Mouse (Mus musculus) limb, embryonic 10.5 days (tissue): Measurements from ENCODE around the gene Polm. TPM values are rescaled to one million over a fixed set of nuclear protein-coding genes. Genes with fewer than 3 reads are reported as not detected.
"Not testable (repeated sequence)": the region's sequence is repeated elsewhere in the genome, so short reads cannot be mapped to it uniquely, and the experiment has no call there.

ENCODE experiments used
- DNase-seq: peaks from one replicate; pipeline ENCODE4 v3.0.0-alpha.2; 2017; ENCODE audit warnings: low spot score
- H3K27ac ChIP-seq: fragments of 300-500 bp; sonication (generic); 2 replicates; pipeline ENCODE4 v1.5.1; 2016; ENCODE audit warnings: mild to moderate bottlenecking
- H3K27me3 ChIP-seq: fragments of 300-500 bp; sonication (generic); 2 replicates; pipeline ENCODE4 v1.6.1; 2016; ENCODE audit warnings: low read depth, mild to moderate bottlenecking; ENCODE audit not compliant: poor library complexity, severe bottlenecking
- H3K36me3 ChIP-seq: fragments of 300-500 bp; sonication (generic); 2 replicates; pipeline ENCODE4 v1.6.1; 2016; ENCODE audit warnings: mild to moderate bottlenecking, moderate library complexity
- H3K4me1 ChIP-seq: fragments of 300-500 bp; sonication (generic); 2 replicates; pipeline ENCODE4 v1.6.1; 2016
- H3K4me3 ChIP-seq: fragments of 300-500 bp; sonication (generic); 2 replicates; pipeline ENCODE4 v1.5.1; 2016; ENCODE audit warnings: mild to moderate bottlenecking, moderate library complexity
- H3K9me3 ChIP-seq: fragments of 300-500 bp; sonication (generic); replicated peaks from 2 replicates; pipeline ENCODE4 v1.6.1; 2016; ENCODE audit warnings: mild to moderate bottlenecking
- WGBS: fragments of 180-500 bp; shearing (Covaris S2); methylation state at CpG from one replicate; pipeline ENCODE4 v1.1.7; 2016; 5-methylcytosine and 5-hydroxymethylcytosine counted together
- polyA plus RNA-seq: library from polyadenylated mRNA; unstranded; fragments of >200 nt; fragmentation: Nextera tagmentation; extraction: Ambion mirVana; gene quantifications from 2 replicates; pipeline ENCODE4 v1.2.1, GENCODE M21; 2016

Gene Polm
- polyA plus RNA-seq, 1 experiment from 2014 or later = 10.3 TPM

DNA sequence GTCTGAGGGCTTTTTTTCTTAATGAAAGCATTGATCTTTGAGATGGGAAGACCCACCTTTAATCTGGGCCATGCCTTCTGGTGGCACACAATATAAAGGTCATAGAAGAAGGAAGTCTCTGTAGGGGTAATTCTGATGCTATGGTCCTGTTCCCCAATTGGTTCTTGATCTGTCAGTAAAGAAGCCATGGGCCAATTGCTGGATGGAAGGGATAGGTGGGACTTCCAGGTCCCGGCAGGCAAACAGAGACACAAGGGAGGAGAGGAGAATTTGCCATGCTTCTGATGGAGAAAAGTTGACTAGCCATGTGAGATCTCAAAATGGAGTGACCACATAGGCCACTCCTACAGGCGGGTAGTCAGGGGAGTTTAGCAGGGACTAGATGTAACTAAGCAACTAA is 18.6 kb downstream of the Polm start:
- no peak for DNase-seq
- Histone ChIP-seq H3K36me3 (no peaks in the 10 kb centered on the region), H3K27me3 (no peaks in the 10 kb centered on the region), H3K9me3 (no peaks in the 10 kb centered on the region), H3K4me1 (no peaks in the 10 kb centered on the region), H3K27ac (no peak overlapping the region), H3K4me3 (no peak overlapping the region)
- 83% methylated on average over 2 of the region's 2 CpGs for WGBS

DNA sequence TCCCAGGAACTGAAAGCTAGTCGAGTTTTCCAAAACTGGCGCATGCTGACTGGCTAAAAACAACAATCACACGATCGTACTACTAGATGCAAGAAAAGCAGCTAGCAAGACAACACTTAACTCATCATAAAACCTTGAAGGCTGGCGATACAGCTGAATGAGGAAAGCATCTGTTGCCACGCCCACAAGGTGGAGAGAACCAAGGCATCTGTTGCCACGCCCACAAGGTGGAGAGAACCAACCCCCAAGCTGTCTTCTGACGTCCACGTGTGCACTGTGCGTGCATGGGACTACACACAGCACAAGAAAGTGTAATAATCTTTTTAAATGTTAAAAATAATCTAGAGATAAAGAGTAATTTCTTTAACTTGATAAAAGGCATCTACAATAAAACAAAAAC is 24.4 kb downstream of the Polm start:
- no peaks in the 10 kb centered on the region for H3K4me1 ChIP-seq
- no peaks in the 10 kb centered on the region for H3K36me3 ChIP-seq
- no peaks in the 10 kb centered on the region for H3K9me3 ChIP-seq
- WGBS = 80% methylated on average over 10 of the region's 10 CpGs
- no peak for DNase-seq
- no peaks in the 10 kb centered on the region for H3K27me3 ChIP-seq
- no peak overlapping the region for H3K27ac ChIP-seq
- no peak overlapping the region for H3K4me3 ChIP-seq

DNA sequence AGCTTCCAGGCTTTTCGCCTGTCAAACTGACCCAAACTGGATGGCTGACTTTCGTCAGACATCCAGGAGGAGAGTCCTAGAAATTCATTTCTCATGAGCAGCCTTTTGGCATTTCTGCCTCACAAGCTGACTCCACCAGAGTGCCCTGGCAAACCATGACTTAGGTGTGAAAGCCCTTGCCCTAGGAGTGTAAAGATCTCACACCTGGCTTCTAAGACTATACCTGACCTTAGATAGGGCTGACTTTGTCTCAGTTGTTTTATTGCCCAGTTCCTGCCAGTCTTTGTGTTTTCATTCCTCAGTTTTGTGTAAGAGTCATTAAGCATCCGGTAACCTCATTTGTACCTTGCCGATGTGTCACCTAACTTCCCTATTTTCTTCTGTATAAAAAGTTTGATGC is 28.3 kb downstream of the Polm start:
- not testable (repeated sequence) for H3K27ac ChIP-seq, H3K4me3 ChIP-seq, H3K36me3 ChIP-seq, H3K9me3 ChIP-seq, DNase-seq, H3K27me3 ChIP-seq, H3K4me1 ChIP-seq
- WGBS = 92% methylated on average over 4 of the region's 4 CpGs

DNA sequence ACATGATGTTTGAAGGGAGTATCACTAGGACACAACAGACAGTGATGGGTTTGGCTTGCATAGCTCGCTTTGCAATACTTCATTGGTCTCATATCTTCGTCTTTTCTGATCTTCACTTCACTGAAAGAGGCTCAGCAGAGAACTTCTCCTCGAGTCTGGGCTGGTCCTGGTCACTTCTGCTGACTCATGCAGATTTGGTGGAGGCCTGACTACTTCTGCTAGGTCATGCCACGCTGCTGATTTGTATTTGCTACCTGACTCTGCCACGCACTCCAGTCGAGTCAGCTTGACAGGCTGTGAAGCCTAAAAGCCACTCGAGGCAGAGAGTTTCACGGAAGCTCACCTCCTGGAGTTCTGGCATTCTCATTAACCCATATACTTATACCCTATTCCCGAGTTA is 29.9 kb downstream of the Polm start:
- H3K36me3 ChIP-seq = no peaks in the 10 kb centered on the region
- H3K4me1 ChIP-seq = peaks cover 14% of the 10 kb centered on the region
- DNase-seq = no peak
- H3K9me3 ChIP-seq = no peaks in the 10 kb centered on the region
- H3K27ac ChIP-seq = no peak overlapping the region
- no peaks in the 10 kb centered on the region for H3K27me3 ChIP-seq
- WGBS = 89% methylated on average over 9 of the region's 9 CpGs
- no peak overlapping the region for H3K4me3 ChIP-seq

DNA sequence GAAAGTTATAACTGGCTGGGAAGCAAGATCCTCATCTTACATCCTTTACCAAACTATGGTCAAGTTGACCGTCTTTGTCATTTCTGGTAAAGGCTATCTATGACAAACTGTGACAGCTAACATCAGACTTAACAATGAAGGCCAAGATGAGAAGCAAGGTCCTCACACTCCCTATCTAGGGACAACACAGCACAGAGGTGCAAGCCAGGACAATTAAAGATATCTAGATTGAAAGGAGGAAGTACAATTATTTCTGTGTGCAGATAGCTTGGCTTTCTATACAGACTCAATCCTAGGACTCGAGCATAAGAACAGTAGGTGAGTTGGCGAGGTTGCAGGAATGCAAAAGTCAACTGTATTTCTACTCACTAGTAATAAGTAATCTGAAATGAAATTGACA is 32.1 kb downstream of the Polm start:
- Histone ChIP-seq H3K9me3 (no peaks in the 10 kb centered on the region), H3K36me3 (peaks cover 13% of the 10 kb centered on the region), H3K27me3 (no peaks in the 10 kb centered on the region), H3K27ac (no peak overlapping the region), H3K4me1 (peaks cover 25% of the 10 kb centered on the region), H3K4me3 (no peak overlapping the region)
- DNase-seq = no peak
- WGBS = 91% methylated on average over 3 of the region's 3 CpGs

DNA sequence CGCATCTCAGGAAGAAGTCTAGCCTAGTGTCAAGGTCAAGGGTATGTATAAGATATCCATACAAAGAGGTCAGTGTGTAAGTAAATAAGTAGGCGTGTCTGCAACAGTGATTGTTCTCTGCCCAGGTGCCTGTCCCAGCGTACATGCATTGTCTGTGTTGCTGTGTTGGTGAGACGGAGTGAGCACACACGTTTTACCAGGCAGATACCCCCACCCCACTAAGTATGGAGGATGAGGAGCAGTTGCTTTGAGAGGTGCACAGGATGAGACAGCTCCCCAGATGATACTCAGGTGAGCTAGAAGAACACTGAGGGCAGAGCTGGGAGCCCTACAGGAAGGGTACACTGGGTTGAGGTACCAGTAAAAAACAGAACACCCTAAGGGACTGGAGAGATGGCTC is 33.6 kb downstream of the Polm start:
- Histone ChIP-seq H3K4me1 (peaks cover 25% of the 10 kb centered on the region), H3K36me3 (peaks cover 28% of the 10 kb centered on the region), H3K27me3 (no peaks in the 10 kb centered on the region), H3K4me3 (no peak overlapping the region), H3K27ac (no peak overlapping the region), H3K9me3 (no peaks in the 10 kb centered on the region)
- WGBS = 83% methylated on average over 5 of the region's 5 CpGs
- no peak for DNase-seq

DNA sequence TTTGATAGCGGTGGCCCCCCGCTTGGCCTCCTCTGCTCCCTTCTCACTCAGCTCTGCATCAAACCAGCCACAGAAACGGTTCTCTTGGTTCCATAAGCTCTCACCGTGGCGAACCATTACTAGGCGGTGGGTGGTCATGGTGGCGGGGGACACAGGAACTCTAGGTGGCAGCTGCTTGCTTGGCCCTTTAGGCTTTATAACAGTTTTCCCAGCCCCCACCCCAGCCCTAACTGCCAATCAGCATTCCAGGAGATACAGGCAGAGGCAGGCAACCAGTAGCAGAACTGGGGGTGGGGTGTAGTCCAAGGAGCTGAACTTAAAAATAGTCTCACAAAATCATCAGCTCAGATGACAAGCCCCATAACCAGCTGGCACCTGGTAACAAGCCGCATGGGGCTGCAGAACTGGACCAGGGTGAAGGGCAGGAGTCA is 34.2 kb downstream of the Polm start, which contains the start of gene Pgam2:
TSS of gene Pgam2 (minus strand) at position 183 of the 431 bp plus-strand sequence.
- Histone ChIP-seq H3K27me3 (no peaks in the 10 kb centered on the region), H3K9me3 (no peaks in the 10 kb centered on the region), H3K4me3 (peak within 1 kb of the TSS; percentile 6; the same call in 1 of the 2 replicates), H3K36me3 (peaks cover 34% of the 10 kb centered on the region), H3K27ac (peak within 1 kb of the TSS; percentile 32; the same call in 1 of the 2 replicates), H3K4me1 (peaks cover 25% of the 10 kb centered on the region)
- peak; percentile 37 for DNase-seq
- 49% methylated on average over 8 of the region's 8 CpGs for WGBS

DNA sequence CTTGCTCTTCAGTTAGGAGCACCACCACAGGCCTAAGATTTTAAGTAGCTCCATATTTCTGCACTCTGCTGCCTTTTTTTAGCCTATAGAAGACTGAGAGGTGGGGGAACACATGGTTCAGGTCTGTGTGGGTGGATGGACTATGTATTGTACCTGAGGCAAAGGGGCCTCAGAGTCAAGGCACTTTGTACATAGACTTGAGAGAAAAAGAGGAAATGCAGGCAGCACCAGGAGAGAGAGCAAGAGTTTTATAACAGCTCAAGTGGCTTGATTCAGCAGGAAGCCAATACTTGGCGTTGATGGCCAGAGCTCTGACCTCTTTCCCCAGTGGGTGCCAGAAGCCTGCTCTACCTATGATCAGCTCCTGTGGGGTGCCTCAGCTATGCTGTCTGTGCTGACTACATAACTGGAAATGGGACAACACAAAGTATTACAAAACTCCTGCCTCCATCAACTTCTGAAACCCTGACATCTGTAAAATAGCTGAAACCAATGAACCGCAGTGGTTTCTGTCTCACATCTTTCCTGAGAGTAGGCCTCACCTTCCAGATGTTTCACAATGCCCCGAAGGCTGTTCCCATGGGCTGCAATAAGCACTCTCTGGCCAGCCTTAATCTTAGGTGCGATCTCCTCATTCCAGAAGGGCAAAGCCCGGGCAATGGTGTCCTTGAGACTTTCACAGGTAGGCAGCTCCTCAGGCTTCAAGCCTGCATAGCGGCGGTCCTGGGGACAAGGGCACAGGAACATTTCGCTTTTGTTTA is 35.2 kb downstream of the Polm start:
- Histone ChIP-seq H3K27me3 (no peaks in the 10 kb centered on the region), H3K9me3 (no peaks in the 10 kb centered on the region), H3K4me3 (peak overlapping the region; percentile 6; the same call in 1 of the 2 replicates), H3K27ac (peak overlapping the region; percentile 32; the same call in 1 of the 2 replicates), H3K36me3 (peaks cover 42% of the 10 kb centered on the region), H3K4me1 (peaks cover 25% of the 10 kb centered on the region)
- 79% methylated on average over 8 of the region's 8 CpGs for WGBS
- DNase-seq = no peak

DNA sequence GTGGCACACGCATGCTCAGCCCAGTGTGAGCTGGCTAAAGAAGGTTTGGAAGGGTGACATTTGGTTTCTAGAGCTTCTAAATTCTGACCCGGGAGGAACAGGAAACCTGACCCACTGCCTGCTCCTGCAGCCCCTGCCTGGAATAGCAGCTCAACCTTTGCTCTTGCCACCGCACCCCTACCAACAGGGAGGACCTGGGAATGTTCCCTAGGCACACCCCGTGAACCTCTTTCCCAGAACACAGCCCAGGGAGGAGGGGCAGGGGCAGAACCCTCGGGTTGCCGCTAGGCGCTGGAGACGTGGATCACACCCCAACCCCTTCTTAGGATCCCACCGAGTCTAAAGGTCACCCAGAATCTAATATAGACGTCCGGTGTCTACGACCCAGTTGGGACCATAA is 35.8 kb downstream of the Polm start:
- Histone ChIP-seq H3K27ac (no peak overlapping the region), H3K4me1 (peaks cover 25% of the 10 kb centered on the region), H3K36me3 (peaks cover 49% of the 10 kb centered on the region), H3K27me3 (no peaks in the 10 kb centered on the region), H3K9me3 (no peaks in the 10 kb centered on the region), H3K4me3 (no peak overlapping the region)
- no peak for DNase-seq
- WGBS = 67% methylated on average over 12 of the region's 12 CpGs

DNA sequence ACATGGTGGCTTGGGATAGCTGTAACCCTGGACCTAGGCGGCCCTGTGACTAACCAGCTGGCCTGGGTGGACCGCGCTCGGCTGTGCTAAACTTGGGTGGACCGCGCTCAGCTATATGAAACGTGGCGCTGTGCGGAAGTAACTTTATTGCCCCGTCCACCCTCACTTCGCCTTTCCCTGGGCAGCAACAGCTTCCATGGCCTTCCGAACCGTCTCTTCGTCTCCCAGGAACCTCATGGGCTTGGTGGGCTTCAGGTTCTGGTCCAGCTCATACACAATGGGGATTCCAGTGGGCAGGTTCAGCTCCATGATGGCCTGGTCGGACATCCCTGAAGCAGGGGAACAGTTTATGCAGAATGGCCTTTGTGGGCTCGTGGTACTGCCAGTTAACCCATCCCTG is 36.3 kb downstream of the Polm start:
- no peak overlapping the region for H3K27ac ChIP-seq
- H3K4me3 ChIP-seq = no peak overlapping the region
- H3K4me1 ChIP-seq = peaks cover 25% of the 10 kb centered on the region
- no peaks in the 10 kb centered on the region for H3K27me3 ChIP-seq
- H3K36me3 ChIP-seq = peaks cover 54% of the 10 kb centered on the region
- DNase-seq = no peak
- no peaks in the 10 kb centered on the region for H3K9me3 ChIP-seq
- WGBS = 95% methylated on average over 16 of the region's 16 CpGs

DNA sequence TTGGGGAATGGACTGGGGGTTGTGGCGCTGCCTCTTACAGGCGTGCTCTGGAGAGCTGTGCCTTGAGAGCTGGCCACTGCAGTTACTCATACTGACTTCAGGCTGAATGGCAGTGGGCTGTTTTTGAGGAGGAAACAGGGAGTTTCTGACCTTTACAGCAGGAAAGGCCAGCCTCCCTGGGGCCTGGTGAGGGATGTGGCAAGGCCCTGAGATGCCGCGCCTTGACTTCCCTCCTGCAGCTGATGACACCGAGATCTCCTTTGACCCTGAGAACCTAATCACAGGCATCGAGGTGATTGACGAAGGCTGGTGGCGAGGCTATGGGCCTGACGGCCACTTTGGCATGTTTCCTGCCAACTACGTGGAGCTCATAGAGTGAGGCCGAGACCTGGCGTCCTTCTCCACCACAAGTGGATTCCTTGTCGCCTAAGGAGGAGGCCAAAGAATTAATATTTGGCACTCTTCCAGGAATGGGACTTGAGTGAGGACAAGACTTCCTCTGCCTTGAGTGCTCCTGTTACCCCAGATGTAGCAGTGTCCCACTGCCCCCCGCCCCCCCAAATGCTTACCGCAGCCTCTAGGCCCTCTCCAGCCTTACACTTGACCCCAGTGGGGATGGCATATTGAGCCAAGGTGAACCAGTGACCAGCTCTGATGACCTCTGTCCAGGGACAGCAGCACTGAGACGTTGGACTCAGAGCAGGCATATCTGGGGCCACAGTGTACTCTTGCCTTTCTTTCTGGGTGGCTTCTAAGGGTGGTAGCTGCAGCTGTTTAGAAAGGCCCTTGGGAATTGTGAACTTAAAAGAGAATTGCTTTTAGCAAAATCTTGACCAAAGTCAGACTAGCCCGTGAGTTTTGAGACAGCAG is 38.0 kb downstream of the Polm start:
- WGBS = 94% methylated on average over 17 of the region's 17 CpGs
- Histone ChIP-seq H3K27ac (no peak overlapping the region), H3K9me3 (no peaks in the 10 kb centered on the region), H3K36me3 (peaks cover 70% of the 10 kb centered on the region), H3K4me3 (no peak overlapping the region), H3K4me1 (peaks cover 25% of the 10 kb centered on the region), H3K27me3 (no peaks in the 10 kb centered on the region)
- no peak for DNase-seq

DNA sequence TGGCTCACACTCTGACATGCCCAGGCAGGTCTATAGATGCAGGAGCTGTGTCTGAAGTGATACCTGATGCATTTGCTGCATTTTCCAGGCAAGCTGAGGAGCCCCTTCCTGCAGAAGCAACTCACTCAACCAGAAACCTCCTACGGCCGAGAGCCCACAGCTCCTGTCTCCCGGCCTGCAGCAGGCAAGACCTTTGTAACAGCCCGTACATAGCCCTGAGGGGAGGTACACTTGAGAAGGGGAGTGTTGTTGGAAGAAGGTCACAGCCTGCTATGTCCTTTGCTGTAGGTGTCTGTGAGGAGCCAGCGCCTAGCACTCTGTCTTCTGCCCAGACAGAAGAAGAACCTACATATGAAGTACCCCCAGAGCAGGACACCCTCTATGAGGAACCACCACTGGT is 39.9 kb downstream of the Polm start:
- peaks cover 12% of the 10 kb centered on the region; the same call in 1 of the 2 replicates for H3K4me1 ChIP-seq
- no peak for DNase-seq
- H3K36me3 ChIP-seq = peaks cover 89% of the 10 kb centered on the region
- H3K27ac ChIP-seq = no peak overlapping the region
- 93% methylated on average over 5 of the region's 5 CpGs for WGBS
- H3K9me3 ChIP-seq = no peaks in the 10 kb centered on the region
- H3K27me3 ChIP-seq = no peaks in the 10 kb centered on the region
- no peak overlapping the region for H3K4me3 ChIP-seq

DNA sequence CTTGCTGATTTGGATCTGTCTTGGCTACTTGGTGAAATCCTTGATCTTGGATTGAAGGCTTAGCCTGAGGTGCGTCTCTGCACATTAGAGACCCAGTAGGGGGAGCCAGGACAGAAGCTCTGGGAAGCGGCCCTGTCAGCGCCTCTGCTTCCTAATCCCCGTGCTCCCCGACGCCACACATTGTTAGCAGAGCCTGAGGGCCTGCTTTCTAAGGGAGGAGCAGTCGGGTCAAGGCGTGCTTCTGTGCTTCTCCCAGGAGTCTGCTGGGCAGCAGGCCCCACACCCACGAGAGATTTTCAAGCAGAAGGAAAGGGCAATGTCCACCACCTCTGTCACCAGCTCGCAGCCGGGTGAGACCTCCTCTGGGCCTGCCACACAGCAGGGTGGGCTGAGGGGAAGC is 40.4 kb downstream of the Polm start:
- Histone ChIP-seq H3K27me3 (no peaks in the 10 kb centered on the region), H3K27ac (no peak overlapping the region), H3K4me3 (no peak overlapping the region), H3K4me1 (peaks cover 6% of the 10 kb centered on the region; the same call in 1 of the 2 replicates), H3K9me3 (no peaks in the 10 kb centered on the region), H3K36me3 (peaks cover 94% of the 10 kb centered on the region)
- no peak for DNase-seq
- 80% methylated on average over 11 of the region's 11 CpGs for WGBS
